Mouse (Mus musculus): Measurements from ENCODE around the gene Prnd. TPM values are rescaled to one million over a fixed set of nuclear protein-coding genes. Genes with fewer than 3 reads are reported as not detected.
A peak's percentile ranks its signal among the peaks of the same experiment; 100 is the strongest.

Gene Prnd
- not detected in 3 replicates for total RNA-seq (2017)

DNA sequence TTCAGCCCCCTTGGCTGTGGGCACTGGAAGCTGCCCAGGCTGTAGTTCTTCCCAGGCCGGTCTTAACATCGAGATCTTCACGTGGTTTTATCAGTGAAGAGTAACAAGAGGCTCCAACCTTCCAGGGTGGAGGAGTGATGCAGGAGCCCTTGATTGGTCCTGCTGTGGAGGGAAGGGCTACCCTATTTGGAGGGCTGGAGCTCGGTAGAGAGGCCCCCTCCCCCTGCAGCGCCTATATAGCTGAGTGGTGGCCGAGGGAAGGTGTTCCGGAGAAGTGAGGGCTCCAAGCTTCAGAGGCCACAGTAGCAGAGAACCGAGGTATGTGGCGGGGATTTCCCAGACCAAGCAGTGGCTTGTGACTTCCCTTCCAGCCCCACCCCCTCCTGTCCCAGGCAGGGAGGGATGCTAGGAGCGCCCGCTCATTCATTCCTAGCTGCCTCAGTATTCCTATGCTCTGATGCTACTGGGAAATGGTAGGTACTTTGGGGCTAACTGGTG, at the start of gene Prnd:
Prnd (plus strand) TSS at position 264 of the 498 bp plus-strand sequence.
- no peak for ATAC-seq (replicated peaks; ENCODE audit: insufficient number of reproducible peaks, low FRiP score, low TSS enrichment, poor library complexity, severe bottlenecking)

DNA sequence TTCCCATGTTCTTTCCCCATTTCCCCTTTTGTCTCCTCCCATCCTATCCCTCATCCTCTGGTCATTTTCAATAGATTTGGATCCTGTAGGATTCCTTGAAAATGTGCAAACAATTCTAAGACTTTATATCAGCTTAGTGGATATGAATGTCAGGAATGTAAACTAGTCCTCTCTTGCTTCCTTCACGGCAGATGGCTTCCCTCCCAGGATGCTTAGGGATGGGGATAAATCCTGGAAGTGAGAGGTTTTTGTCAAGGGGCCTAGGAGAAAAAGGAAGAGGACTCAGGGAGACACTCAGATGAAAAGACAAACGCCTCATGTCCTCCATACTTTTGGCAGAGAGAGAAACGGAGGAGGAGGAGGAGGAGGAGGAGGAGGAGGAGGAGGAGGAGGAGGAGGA, 48.2 kb upstream of the Prnd start:
- no peak for ATAC-seq (replicated peaks; ENCODE audit: insufficient number of reproducible peaks, low FRiP score, low TSS enrichment, poor library complexity, severe bottlenecking)

DNA sequence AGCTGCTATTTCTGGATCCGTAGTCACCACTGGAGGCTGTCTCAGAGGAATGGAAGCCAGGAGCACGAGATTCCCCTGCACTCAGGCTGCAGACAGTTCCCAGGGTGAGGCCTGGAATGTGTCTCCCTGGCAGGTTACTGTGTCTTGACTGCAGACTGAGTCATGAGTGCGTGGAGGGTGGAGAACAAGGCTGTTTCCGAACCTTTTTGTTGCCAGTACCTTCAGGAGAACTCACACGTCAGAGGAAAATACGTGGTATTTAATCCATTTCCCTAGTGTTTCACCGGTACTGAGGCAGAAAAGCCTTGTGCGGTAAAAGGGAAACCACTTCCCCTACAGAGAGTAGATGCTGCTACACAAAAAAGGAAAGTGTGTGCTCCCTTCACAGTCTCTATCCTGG, 47.8 kb upstream of the Prnd start:
- no peak for ATAC-seq (replicated peaks; ENCODE audit: insufficient number of reproducible peaks, low FRiP score, low TSS enrichment, poor library complexity, severe bottlenecking)

GRCm38 (mm10) chr2:131905025-131905424, 45.6 kb upstream of the Prnd start:
- no peak for ATAC-seq (replicated peaks; ENCODE audit: insufficient number of reproducible peaks, low FRiP score, low TSS enrichment, poor library complexity, severe bottlenecking)

DNA sequence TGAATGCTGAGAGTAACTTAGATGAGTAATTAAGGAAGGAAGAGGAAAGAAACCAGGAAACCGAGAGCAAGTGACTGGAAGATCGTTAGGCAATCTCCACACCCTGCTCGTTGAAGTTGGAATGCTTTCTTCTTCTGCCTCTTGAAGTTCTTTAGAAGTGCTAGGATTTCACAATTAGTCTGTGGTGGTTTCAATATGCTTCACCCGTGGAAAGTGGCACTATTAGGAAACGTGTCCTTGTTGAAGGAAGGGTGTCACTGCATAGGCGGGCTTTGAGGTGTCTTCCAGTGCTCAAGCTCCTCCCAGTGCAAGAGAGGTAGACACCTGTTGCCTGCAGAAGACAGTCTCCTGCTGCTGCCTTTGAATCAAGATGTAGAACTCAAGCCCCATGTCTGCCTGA, 44.9 kb upstream of the Prnd start:
- no peak for ATAC-seq (replicated peaks; ENCODE audit: insufficient number of reproducible peaks, low FRiP score, low TSS enrichment, poor library complexity, severe bottlenecking)

DNA sequence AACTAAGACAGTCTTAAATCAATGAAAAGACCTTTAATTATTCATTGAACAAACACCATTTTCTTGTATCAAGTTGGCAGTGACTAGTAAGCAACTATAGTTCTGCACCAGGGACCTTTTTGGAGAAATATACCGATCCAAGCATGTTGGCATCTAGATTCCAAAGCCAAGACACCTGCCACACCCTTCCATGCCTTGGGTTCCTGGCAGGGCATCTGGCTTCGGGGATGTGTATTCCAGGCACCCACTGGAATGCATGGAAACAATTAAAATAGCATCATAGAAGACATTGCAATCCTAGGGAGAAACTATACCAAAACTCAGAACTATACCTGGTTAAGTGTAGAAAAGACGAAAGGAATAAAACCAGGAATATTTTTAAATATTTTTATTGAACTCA, 44.4 kb upstream of the Prnd start:
- ATAC-seq (replicated peaks; ENCODE audit: insufficient number of reproducible peaks, low FRiP score, low TSS enrichment, poor library complexity, severe bottlenecking), result no peak

DNA sequence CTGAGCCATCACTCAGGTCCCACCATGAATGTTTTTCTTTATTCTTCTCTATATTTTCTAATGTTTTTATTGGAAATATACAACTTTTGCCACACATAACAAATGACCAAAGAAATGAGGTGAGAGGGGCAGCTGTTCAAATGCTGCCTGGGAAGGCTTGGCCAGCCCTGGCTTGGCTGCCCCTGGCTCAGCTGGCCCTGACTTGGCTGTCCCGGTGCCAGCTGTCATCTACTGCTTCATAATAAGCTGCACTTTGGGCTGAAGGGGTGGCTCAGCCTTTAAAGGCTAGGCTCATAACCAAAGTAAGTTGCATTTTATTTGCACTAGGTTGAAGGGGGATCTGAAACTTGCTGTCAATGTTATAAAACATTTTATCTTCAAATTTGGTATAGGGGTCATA, 43.8 kb upstream of the Prnd start:
- no peak for ATAC-seq (replicated peaks; ENCODE audit: insufficient number of reproducible peaks, low FRiP score, low TSS enrichment, poor library complexity, severe bottlenecking)

GRCm38 (mm10) chr2:131907311-131907710, 43.4 kb upstream of the Prnd start:
- no peak for ATAC-seq (replicated peaks; ENCODE audit: insufficient number of reproducible peaks, low FRiP score, low TSS enrichment, poor library complexity, severe bottlenecking)

DNA sequence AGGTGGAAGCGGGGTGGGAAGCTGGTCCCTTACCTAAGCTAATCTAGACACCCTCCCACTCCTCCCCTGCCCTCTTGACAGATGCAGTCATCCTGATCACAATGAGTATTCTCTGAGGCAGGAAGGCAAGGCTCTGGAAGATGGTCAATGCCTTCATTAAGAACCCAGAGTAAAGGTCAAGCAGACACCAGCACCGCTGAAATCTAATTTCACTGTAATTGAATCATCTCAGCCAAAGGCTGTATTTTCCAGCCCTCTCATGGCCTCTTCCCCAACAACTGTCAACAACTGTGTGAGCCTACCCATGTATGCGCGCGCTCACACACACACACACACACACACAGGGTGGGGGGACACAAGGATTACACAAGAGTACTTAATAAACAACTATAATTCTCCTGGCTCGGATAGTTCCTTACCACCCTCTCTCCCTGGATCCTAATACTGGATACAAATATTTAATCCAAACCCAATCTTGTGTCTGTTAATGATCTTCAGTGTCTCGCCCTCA, 42.3 kb upstream of the Prnd start:
- no peak for ATAC-seq (replicated peaks; ENCODE audit: insufficient number of reproducible peaks, low FRiP score, low TSS enrichment, poor library complexity, severe bottlenecking)

DNA sequence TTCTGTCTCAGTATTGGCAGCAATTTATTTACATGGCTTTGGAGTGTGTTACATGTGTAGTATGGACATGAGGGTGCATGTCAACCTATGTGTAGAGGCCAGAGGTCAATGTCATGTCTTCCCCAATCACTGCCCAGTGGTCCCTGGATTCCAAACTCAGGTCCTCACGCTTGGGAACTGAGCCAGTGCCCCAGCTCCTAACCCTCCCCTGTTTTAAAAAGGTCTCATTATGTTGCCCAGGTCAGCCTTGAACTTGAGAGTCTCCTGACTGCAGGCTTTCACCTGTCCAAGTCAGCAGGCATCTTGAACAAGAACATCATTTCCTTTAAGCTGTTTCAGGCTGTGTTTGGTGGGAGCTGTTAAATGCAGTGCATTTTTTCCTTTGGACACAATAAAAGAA, 41.8 kb upstream of the Prnd start:
- no peak for ATAC-seq (replicated peaks; ENCODE audit: insufficient number of reproducible peaks, low FRiP score, low TSS enrichment, poor library complexity, severe bottlenecking)

DNA sequence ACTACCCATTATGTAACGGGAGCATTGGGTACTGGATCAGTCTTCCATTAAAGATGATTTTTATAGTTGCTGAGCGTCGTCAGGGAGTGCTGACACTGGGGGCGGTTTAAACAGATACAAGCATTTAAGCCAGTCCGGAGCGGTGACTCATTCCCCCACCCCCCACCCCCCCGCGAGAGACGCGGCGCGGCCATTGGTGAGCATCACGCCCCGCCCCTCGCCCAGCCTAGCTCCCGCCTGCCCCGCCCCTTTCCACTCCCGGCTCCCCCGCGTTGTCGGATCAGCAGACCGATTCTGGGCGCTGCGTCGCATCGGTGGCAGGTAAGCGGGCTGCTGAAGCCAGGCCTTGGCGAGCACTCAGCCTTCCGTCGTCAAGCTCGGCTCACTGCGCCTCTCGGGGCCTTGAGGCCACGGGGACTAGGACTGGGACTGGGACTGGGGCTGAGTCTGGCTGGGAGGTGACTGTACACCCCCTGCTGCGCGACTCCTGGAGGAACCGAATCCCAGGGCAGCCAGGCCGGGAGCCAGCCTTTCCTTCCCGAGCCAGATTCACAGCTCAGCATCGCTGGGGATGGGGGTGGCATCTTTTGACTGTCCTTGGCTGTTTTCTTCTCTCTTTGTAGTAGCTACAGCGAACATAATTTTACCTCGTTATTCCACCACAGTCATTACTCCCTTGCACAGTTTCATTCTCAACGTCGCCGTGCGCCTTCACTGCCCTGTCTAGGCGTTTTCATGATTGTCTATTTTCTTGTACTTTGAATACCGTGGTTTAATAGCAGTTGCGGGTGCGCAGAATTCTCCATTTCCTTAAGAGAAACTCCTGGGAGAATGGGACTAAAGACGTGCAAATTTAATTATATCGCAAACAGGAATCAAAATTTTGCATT, 40.7 kb upstream of the Prnd start, which contains the start of the genes Prnp and Prn:
Prnp (plus strand) TSS at position 246 of the 890 bp plus-strand sequence.
Prn (plus strand) TSS at position 275 of the 890 bp plus-strand sequence.
- peak; percentile 89 for ATAC-seq (replicated peaks; ENCODE audit: insufficient number of reproducible peaks, low FRiP score, low TSS enrichment, poor library complexity, severe bottlenecking)

GRCm38 (mm10) chr2:131910847-131911246, 39.8 kb upstream of the Prnd start:
- no peak for ATAC-seq (replicated peaks; ENCODE audit: insufficient number of reproducible peaks, low FRiP score, low TSS enrichment, poor library complexity, severe bottlenecking)

GRCm38 (mm10) chr2:131911341-131911740, 39.3 kb upstream of the Prnd start:
- no peak for ATAC-seq (replicated peaks; ENCODE audit: insufficient number of reproducible peaks, low FRiP score, low TSS enrichment, poor library complexity, severe bottlenecking)

DNA sequence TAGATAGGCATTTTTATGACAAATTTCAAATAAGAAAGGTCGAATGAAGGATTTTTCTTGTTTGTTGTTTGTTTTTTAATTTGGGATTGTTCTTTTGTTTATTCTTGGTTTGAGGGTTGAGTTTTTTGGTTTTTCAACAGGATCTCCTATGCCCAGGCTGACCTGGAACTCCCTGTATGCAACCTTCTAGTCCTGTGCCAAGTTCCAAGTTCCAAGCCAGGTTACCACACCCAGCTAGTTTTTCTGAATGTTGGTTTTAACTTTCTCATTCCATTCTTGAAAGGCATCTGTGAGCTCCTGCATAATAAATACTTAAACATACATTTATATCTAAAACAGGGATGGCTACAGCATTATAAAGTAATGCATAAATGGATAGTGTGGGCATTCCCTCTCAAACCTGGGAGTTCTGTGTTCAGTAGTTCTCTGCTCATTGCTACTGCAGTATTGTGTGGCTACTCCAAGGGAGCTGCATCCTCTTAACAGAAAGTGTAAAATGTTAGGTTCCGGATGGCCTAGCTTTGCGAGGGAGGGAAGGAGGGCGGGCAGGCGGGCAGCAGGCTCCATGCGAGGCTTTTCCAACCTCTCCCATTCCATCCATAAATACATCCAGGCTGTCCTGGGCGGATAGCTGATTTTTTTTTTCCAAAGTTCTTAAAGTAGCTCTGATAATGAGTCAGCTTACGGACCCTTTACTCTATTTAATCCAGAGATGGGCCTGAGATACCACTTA, 38.0 kb upstream of the Prnd start:
- ATAC-seq (replicated peaks; ENCODE audit: insufficient number of reproducible peaks, low FRiP score, low TSS enrichment, poor library complexity, severe bottlenecking), result no peak

DNA sequence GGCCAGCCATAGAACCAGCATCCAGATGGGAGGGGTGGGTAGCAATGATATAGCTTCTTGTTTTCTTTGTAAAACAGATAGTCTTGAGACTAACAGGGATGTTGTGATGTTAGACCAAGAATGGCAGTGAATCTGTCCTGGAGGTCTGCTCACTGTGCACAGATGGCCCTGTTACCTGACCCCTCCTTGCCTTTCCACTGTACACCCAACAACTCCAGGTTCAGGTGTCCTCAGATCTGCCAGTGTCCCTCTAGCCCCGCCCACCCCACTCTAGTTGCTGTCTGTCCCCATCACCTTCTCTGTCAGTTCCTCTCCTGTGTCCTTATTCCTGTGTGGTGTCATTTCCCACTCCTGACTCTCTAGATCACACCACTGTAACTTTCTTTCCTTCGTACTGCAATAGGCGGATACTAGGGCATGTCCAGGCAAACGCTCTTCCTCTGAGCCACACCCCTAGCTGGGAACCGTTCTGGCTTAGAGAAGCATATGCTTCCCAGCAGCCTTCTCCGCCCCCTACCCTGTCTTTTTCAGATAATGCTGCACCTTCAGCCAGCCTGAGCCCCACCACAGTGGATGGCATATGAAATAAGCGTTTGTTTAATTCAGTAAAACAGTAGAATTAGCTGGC, 18.3 kb upstream of the Prnd start:
- ATAC-seq (replicated peaks; ENCODE audit: insufficient number of reproducible peaks, low FRiP score, low TSS enrichment, poor library complexity, severe bottlenecking), result no peak

- ATAC-seq (replicated peaks; ENCODE audit: insufficient number of reproducible peaks, low FRiP score, low TSS enrichment, poor library complexity, severe bottlenecking), result no peak
Measured at GRCm38 (mm10) chr2:131933013-131933412, 17.6 kb upstream of the Prnd start.

- no peak for ATAC-seq (replicated peaks; ENCODE audit: insufficient number of reproducible peaks, low FRiP score, low TSS enrichment, poor library complexity, severe bottlenecking)
Measured at GRCm38 (mm10) chr2:131933598-131933997, 17.1 kb upstream of the Prnd start.

- no peak for ATAC-seq (replicated peaks; ENCODE audit: insufficient number of reproducible peaks, low FRiP score, low TSS enrichment, poor library complexity, severe bottlenecking)
Measured at GRCm38 (mm10) chr2:131934243-131934642, 16.4 kb upstream of the Prnd start.

Measured in monocyte, adult 5-6 weeks (primary cell).